Mouse (Mus musculus) MEL (cell line): ENCODE data around the gene Uchl5. TPM values are rescaled to one million over a fixed set of nuclear protein-coding genes. Genes with fewer than 3 reads are reported as not detected.

ENCODE experiments used
- DNase-seq: peaks from one replicate; pipeline ENCODE4 v3.0.0; 2011; ENCODE audit warnings: low read depth, low spot score
- H3K27ac ChIP-seq: 2 replicates; pipeline ENCODE4 v1.5.1; 2012; ENCODE audit warnings: low read depth, mild to moderate bottlenecking, control low read depth, low read length, moderate library complexity; ENCODE audit not compliant: control insufficient read depth
- H3K27me3 ChIP-seq, 2 experiments: fragments of 150-350 bp in 1 of 2; sonication (generic) in 1 of 2; 2 replicates each; pipeline ENCODE4 v1.6.1; 2012; ENCODE audit warnings: low read length in 2 of 2, mild to moderate bottlenecking in 2 of 2, improper control_type of control experiment in 1 of 2, moderate library complexity in 1 of 2; ENCODE audit not compliant: insufficient read depth in 2 of 2, control insufficient read depth in 1 of 2
- H3K36me3 ChIP-seq, 2 experiments: 2 replicates each; pipeline ENCODE4 v1.6.1; 2012 to 2014; ENCODE audit warnings: low read length in 2 of 2, improper control_type of control experiment in 1 of 2, inconsistent platforms in 1 of 2, mild to moderate bottlenecking in 1 of 2; ENCODE audit not compliant: insufficient read depth in 2 of 2, control insufficient read depth in 1 of 2
- H3K4me1 ChIP-seq, 2 experiments: fragments of 150-350 bp in 1 of 2; sonication (generic) in 1 of 2; 2 replicates each; pipeline ENCODE4 v1.6.1; 2012; ENCODE audit warnings: low read length in 2 of 2, improper control_type of control experiment in 1 of 2, mild to moderate bottlenecking in 1 of 2; ENCODE audit not compliant: insufficient read depth in 2 of 2, control insufficient read depth in 1 of 2
- H3K4me3 ChIP-seq, 2 experiments: fragments of 150-350 bp in 1 of 2; sonication (generic) in 1 of 2; 2 replicates each; pipeline ENCODE4 v1.5.1; 2012; ENCODE audit warnings: low read depth in 2 of 2, low read length in 2 of 2, mild to moderate bottlenecking in 2 of 2, moderate library complexity in 2 of 2, control low read depth in 1 of 2, improper control_type of control experiment in 1 of 2; ENCODE audit not compliant: control insufficient read depth in 1 of 2, insufficient read depth in 1 of 2
- H3K79me2 ChIP-seq: 2 replicates; pipeline ENCODE4 v1.6.1; 2012; ENCODE audit warnings: mild to moderate bottlenecking, low read length, moderate library complexity; ENCODE audit not compliant: control insufficient read depth, poor library complexity, insufficient read depth
- H3K9ac ChIP-seq: 2 replicates; pipeline ENCODE4 v1.6.1; 2012; ENCODE audit warnings: low read depth, mild to moderate bottlenecking, control low read depth, low read length, moderate library complexity; ENCODE audit not compliant: control insufficient read depth, poor library complexity, severe bottlenecking
- H3K9me3 ChIP-seq: fragments of 150-350 bp; sonication (generic); replicated peaks from 2 replicates; pipeline ENCODE4 v1.6.1; 2012; ENCODE audit warnings: mild to moderate bottlenecking, low read length, improper control_type of control experiment, moderate library complexity; ENCODE audit not compliant: insufficient read depth
- CHD1 ChIP-seq: IDR thresholded peaks from 2 replicates; pipeline ENCODE4 v1.6.1; 2012; ENCODE audit warnings: low read depth, mild to moderate bottlenecking, inconsistent platforms, low read length, improper control_type of control experiment
- CHD2 ChIP-seq: IDR thresholded peaks from 2 replicates; pipeline ENCODE4 v1.6.1; 2011; ENCODE audit warnings: low read length, improper control_type of control experiment
- CTCF ChIP-seq, 3 experiments: IDR thresholded peaks in 2 of 3; conservative IDR thresholded peaks in 1 of 3; 2 replicates each; pipeline ENCODE4 v1.5.1; 2011 to 2012; ENCODE audit warnings: low read length in 3 of 3, low read depth in 2 of 3, mild to moderate bottlenecking in 2 of 3, improper control_type of control experiment in 1 of 3, inconsistent platforms in 1 of 3, mixed read lengths in 1 of 3, moderate library complexity in 1 of 3; ENCODE audit not compliant: control insufficient read depth in 1 of 3, insufficient read depth in 1 of 3, poor library complexity in 1 of 3, severe bottlenecking in 1 of 3
- ELF1 ChIP-seq: IDR thresholded peaks from 2 replicates; pipeline ENCODE4 v1.6.1; 2014; ENCODE audit warnings: low read depth, mild to moderate bottlenecking, inconsistent platforms, low read length, improper control_type of control experiment, moderate library complexity
- GABPA ChIP-seq: IDR thresholded peaks from 2 replicates; pipeline ENCODE4 v1.6.1; 2012; ENCODE audit warnings: low read depth, mild to moderate bottlenecking, inconsistent platforms, low read length, improper control_type of control experiment, moderate library complexity
- HCFC1 ChIP-seq: IDR thresholded peaks from 2 replicates; pipeline ENCODE4 v1.6.1; 2012; ENCODE audit warnings: low read depth, mild to moderate bottlenecking, inconsistent platforms, low read length, improper control_type of control experiment, moderate library complexity
- JUND ChIP-seq: IDR thresholded peaks from 2 replicates; pipeline ENCODE4 v1.6.1; 2011; ENCODE audit warnings: low read depth, mild to moderate bottlenecking, improper control_type of control experiment, low read length
- MAFK ChIP-seq: IDR thresholded peaks from 2 replicates; pipeline ENCODE4 v1.6.1; 2011; ENCODE audit warnings: low read depth, mild to moderate bottlenecking, low read length, improper control_type of control experiment, borderline replicate concordance
- MAX ChIP-seq: IDR thresholded peaks from 2 replicates; pipeline ENCODE4 v1.6.1; 2011; ENCODE audit warnings: low read length, improper control_type of control experiment
- MYC ChIP-seq: IDR thresholded peaks from 2 replicates; pipeline ENCODE4 v1.6.1; 2011; ENCODE audit warnings: low read depth, mild to moderate bottlenecking, low read length, improper control_type of control experiment, moderate library complexity
- NELFE ChIP-seq: IDR thresholded peaks from 2 replicates; pipeline ENCODE4 v1.6.1; 2011; ENCODE audit warnings: low read depth, low read length, improper control_type of control experiment
- POLR2A ChIP-seq, 2 experiments: IDR thresholded peaks; 2 replicates each; pipeline ENCODE4 v1.6.1; 2011 to 2012; ENCODE audit warnings: low read length in 2 of 2, mild to moderate bottlenecking in 2 of 2, control low read depth in 1 of 2, improper control_type of control experiment in 1 of 2, low read depth in 1 of 2, moderate library complexity in 1 of 2; ENCODE audit not compliant: control insufficient read depth in 1 of 2, insufficient read depth in 1 of 2, poor library complexity in 1 of 2
- POLR2AphosphoS2 ChIP-seq: IDR thresholded peaks from 2 replicates; pipeline ENCODE4 v1.6.1; 2011; ENCODE audit warnings: low read length, improper control_type of control experiment
- POLR2AphosphoS5 ChIP-seq: IDR thresholded peaks from 2 replicates; pipeline ENCODE4 v1.6.1; 2012; ENCODE audit warnings: low read depth, borderline replicate concordance, mild to moderate bottlenecking, inconsistent platforms, low read length, moderate library complexity, mixed read lengths
- RAD21 ChIP-seq: IDR thresholded peaks from 2 replicates; pipeline ENCODE4 v1.6.1; 2011; ENCODE audit warnings: mild to moderate bottlenecking, low read depth, low read length, improper control_type of control experiment
- SIN3A ChIP-seq: IDR thresholded peaks from 2 replicates; pipeline ENCODE4 v1.6.1; 2012; ENCODE audit warnings: low read length, improper control_type of control experiment, inconsistent platforms
- SMC3 ChIP-seq: IDR thresholded peaks from 2 replicates; pipeline ENCODE4 v1.6.1; 2011; ENCODE audit warnings: low read depth, low read length, improper control_type of control experiment
- TCF12 ChIP-seq: IDR thresholded peaks from 2 replicates; pipeline ENCODE4 v1.6.1; 2014; ENCODE audit warnings: low read depth, mild to moderate bottlenecking, inconsistent platforms, low read length, improper control_type of control experiment, moderate library complexity
- UBTF ChIP-seq: IDR thresholded peaks from 2 replicates; pipeline ENCODE4 v1.6.1; 2012; ENCODE audit warnings: low read depth, mild to moderate bottlenecking, inconsistent platforms, low read length, improper control_type of control experiment, moderate library complexity, borderline replicate concordance; ENCODE audit not compliant: insufficient read depth
- USF1 ChIP-seq: IDR thresholded peaks from 2 replicates; pipeline ENCODE4 v1.6.1; 2014; ENCODE audit warnings: low read depth, mild to moderate bottlenecking, inconsistent platforms, low read length, improper control_type of control experiment, moderate library complexity
- ZKSCAN1 ChIP-seq: IDR thresholded peaks from 2 replicates; pipeline ENCODE4 v1.6.1; 2012; ENCODE audit warnings: low read depth, mild to moderate bottlenecking, inconsistent platforms, low read length, improper control_type of control experiment, moderate library complexity
- polyA plus RNA-seq, 2 experiments: library from polyadenylated mRNA; stranded (reverse) in 1 of 2; unstranded in 1 of 2; fragments of >175 nt in 1 of 2; fragments of >200 nt in 1 of 2; gene quantifications; 2 replicates each; pipeline versions ENCODE4 v1.2.1 to v1.2.4; 2012; ENCODE audit warnings: low replicate concordance in 2 of 2, low read depth in 1 of 2; ENCODE audit not compliant: insufficient read length in 2 of 2, insufficient read depth in 1 of 2, missing spikeins in 1 of 2
- total RNA-seq: library from RNA; depleted of rRNA; stranded (reverse); fragments of 300-350 nt; gene quantifications from 2 replicates; pipeline ENCODE4 v1.2.3, GENCODE M21; 2012

Gene Uchl5
- total and polyA plus RNA-seq, 3 experiments, result 86.5 to 154 (median 110) TPM

DNA sequence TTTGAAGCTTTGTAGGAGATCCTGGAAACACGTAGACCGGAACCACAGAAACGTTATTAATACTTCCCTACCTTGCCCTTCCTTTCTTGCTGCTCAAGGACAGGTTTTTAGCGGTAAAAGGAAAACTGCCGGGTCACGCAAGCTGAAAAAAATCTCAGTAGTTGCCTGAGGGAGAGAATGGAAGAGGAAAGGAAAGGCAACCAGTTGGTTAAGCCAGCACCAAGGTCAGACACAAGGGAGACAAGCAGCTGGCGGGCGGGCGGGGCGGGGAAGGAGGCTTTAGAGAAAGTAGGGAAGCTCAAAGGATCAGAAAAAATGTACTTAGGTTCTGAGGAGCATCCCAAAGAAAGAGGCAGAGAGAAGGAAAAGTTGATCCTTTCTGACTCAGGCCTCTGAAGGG, 31.2 kb upstream of the Uchl5 start:
- Histone ChIP-seq H3K36me3 (peaks cover 0 to 7% of the 10 kb centered on the region in 2 experiments; a peak in 2 of 4 replicates), H3K4me3 (no peak overlapping the region), H3K9me3 (no peaks in the 10 kb centered on the region), H3K9ac (no peak overlapping the region), H3K27me3 (no peaks in the 10 kb centered on the region), H3K27ac (no peak overlapping the region), H3K4me1 (no peaks in the 10 kb centered on the region; a peak in 1 of 4 replicates), H3K79me2 (no peaks in the 10 kb centered on the region)
- no peak for DNase-seq
- TF ChIP-seq NELFE (no peak), ZKSCAN1 (no peak), MYC (no peak)

DNA sequence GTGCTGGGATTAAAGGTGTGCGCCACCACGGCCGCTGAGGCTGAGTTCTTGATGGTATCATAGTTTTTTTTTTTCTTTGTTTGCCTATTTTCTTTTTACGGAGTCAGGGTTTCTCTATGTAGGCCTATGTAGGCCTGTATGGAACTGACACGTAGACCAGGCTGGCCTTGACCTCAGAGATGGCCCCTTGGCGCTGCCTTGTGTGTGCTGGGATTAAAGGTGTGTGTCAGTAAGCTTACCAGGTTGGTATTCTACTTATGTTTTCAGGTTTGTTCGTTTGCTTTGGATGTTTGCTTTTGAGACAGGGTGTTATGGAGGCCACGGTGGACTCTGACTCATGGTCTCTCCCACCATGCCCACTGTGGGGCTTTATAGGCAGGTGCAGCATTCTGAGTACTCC, 14.9 kb upstream of the Uchl5 start:
- TF ChIP-seq CHD1 (no peak), SMC3 (no peak)
- H3K36me3 ChIP-seq, result peaks cover 0 to 5% of the 10 kb centered on the region in 2 experiments; a peak in 2 of 4 replicates

DNA sequence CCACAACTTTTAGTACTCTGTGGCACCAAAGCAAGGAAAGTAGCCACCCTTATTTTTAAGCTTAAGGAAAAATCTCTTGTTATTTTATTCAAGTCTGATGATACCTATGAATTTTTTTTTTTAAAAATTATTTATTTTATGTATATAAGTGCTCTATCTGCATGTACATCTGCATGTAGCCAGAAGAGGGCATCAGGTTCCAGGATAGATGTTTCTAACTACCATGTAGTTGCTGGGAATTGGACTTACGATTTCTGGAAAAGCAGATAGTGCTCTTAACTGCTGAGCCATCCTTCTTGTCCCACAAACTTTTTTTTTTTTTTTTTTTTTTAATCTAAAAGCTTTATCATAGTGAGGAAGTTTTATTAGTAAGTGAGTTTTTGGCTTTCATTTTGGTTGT, 12.6 kb upstream of the Uchl5 start:
- Histone ChIP-seq H3K36me3 (peaks cover 2% of the 10 kb centered on the region in 2 experiments; a peak in 3 of 4 replicates), H3K27me3 (no peaks in the 10 kb centered on the region), H3K4me1 (peaks cover 0 to 6% of the 10 kb centered on the region in 2 experiments; a peak in 2 of 4 replicates), H3K79me2 (no peaks in the 10 kb centered on the region), H3K27ac (no peak overlapping the region), H3K9ac (no peak overlapping the region), H3K4me3 (no peak overlapping the region), H3K9me3 (no peaks in the 10 kb centered on the region)
- DNase-seq, result peak; percentile 36
- TF ChIP-seq MAX (no peak), RAD21 (peak; percentile 5), POLR2A (IDR thresholded peaks at IDR 0.05; ENCODE audit: control insufficient read depth in 1 of 2, insufficient read depth in 1 of 2, low read depth in 1 of 2, low read length in 2 of 2, poor library complexity in 1 of 2) (no peak), CTCF (IDR thresholded peaks at IDR 0.05 in 2 of 3, conservative IDR thresholded peaks at IDR 0.05 in 1 of 3; ENCODE audit: control insufficient read depth in 1 of 3, insufficient read depth in 1 of 3, low read depth in 2 of 3, low read length in 3 of 3, poor library complexity in 1 of 3, severe bottlenecking in 1 of 3) (peak in 1 of 3 experiments; percentile 19; a peak in 1 of 6 replicates), SMC3 (no peak)

More for the DNA sequence above, 14.9 kb upstream of the Uchl5 start:
- no peak overlapping the region for H3K4me3 ChIP-seq
- DNase-seq, result no peak
- no peaks in the 10 kb centered on the region for H3K79me2 ChIP-seq
- no peak overlapping the region for H3K9ac ChIP-seq
- no peak overlapping the region for H3K27ac ChIP-seq
- peaks cover 0 to 4% of the 10 kb centered on the region in 2 experiments; a peak in 1 of 4 replicates for H3K4me1 ChIP-seq
- H3K27me3 ChIP-seq, result no peaks in the 10 kb centered on the region
- H3K9me3 ChIP-seq, result no peaks in the 10 kb centered on the region

DNA sequence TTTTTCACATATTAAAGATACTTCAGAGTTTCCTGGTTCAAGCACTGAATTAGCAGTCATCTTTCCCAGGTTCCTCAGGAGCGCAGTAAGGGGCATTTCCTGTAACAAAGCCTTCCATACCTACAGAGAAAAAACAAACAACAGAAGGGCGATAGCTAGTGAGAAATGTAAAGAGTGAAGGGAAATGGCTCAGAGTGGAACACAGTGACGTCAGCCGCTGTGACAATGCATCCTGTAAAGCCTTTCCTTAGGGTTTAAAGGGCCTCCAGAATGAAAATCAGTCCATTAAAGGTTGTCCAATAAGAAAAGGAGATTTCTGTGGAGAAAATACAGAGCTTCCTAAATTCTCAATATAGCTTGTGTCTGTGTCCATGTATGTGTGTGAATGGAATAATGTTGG, 11.3 kb upstream of the Uchl5 start:
- no peak overlapping the region for H3K4me3 ChIP-seq
- TF ChIP-seq MAX (no peak), CHD2 (no peak), SIN3A (no peak), SMC3 (no peak), MYC (no peak), HCFC1 (no peak), ELF1 (no peak), MAFK (no peak), TCF12 (no peak), POLR2A (IDR thresholded peaks at IDR 0.05; ENCODE audit: control insufficient read depth in 1 of 2, insufficient read depth in 1 of 2, low read depth in 1 of 2, low read length in 2 of 2, poor library complexity in 1 of 2) (no peak), POLR2AphosphoS2 (no peak), JUND (no peak), POLR2AphosphoS5 (no peak), USF1 (no peak), GABPA (no peak), UBTF (no peak)
- DNase-seq, result no peak
- peaks cover 0 to 6% of the 10 kb centered on the region in 2 experiments; a peak in 2 of 4 replicates for H3K4me1 ChIP-seq
- no peaks in the 10 kb centered on the region for H3K27me3 ChIP-seq
- H3K36me3 ChIP-seq, result peaks cover 2% of the 10 kb centered on the region in 2 experiments; a peak in 3 of 4 replicates
- H3K79me2 ChIP-seq, result no peaks in the 10 kb centered on the region
- H3K9ac ChIP-seq, result no peak overlapping the region
- no peaks in the 10 kb centered on the region for H3K9me3 ChIP-seq
- no peak overlapping the region for H3K27ac ChIP-seq
